Mouse (Mus musculus): ENCODE measurements around the gene Nphs2. TPM values are rescaled to one million over a fixed set of nuclear protein-coding genes. Genes with fewer than 3 reads are reported as not detected.

Gene Nphs2
- polyA plus RNA-seq, 2 experiments, result 0.01 TPM; not detected in 1

DNA sequence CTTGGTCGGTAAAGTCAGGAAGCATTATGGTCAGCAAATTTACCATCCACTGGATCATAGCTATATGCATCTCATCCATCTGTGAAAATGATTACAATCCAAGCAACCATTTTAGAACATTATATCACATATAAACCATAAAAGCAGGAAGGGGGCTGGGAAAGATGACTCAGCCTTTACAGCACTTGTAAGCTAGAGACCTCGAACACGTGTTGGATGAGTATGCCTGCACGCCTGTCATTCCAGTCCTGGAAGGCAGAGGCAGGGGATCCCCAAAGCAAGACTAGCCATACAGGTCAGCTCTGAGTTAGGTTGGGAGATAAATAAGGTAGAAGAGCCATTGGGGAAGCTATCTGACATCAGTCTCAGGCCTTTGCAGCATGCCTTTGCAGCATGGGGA lies 38.5 kb downstream of the Nphs2 start:
- no peak for TF ChIP-seq EP300 (IDR thresholded peaks at IDR 0.05; ENCODE audit: low read depth)
- TF ChIP-seq CTCF (IDR thresholded peaks at IDR 0.05; ENCODE audit: low read depth), result no peak
- 53% methylated on average over 4 of the region's 4 CpGs for WGBS (ENCODE audit: insufficient replicate concordance)

GRCm38 (mm10) chr1:156350441-156350840 lies 39.9 kb downstream of the Nphs2 start:
- H3K36me3 ChIP-seq (replicated peaks; ENCODE audit: control insufficient read depth, insufficient read depth, low read depth), result no peaks in the 10 kb centered on the region
- WGBS (ENCODE audit: insufficient replicate concordance), result 52% methylated on average over 4 of the region's 4 CpGs
- no peak for ATAC-seq (ENCODE audit: insufficient read depth)
- no peak overlapping the region for H3K4me2 ChIP-seq (ENCODE audit: low read depth)
- TF ChIP-seq CTCF (IDR thresholded peaks at IDR 0.05; ENCODE audit: low read depth) (no peak), EP300 (IDR thresholded peaks at IDR 0.05; ENCODE audit: low read depth) (no peak)
- no peak for DNase-seq (ENCODE audit: low read depth in 3 of 3, low spot score in 3 of 3)
- H3K9me3 ChIP-seq (ENCODE audit: control insufficient read depth, low read length), result no peaks in the 10 kb centered on the region
- no peaks in the 10 kb centered on the region for H3K27me3 ChIP-seq (ENCODE audit: control insufficient read depth, insufficient read depth, low read length)
- no peak overlapping the region for H3K9ac ChIP-seq (replicated peaks)
- no peaks in the 10 kb centered on the region for H3K4me1 ChIP-seq (replicated peaks; ENCODE audit: control insufficient read depth in 2 of 2, insufficient read depth in 2 of 2, low read length in 1 of 2)
- no peak overlapping the region for H3K4me3 ChIP-seq (ENCODE audit: insufficient read depth in 1 of 2, low read depth in 2 of 2, low read length in 2 of 2)
- no peak overlapping the region for H3K27ac ChIP-seq

More for the DNA sequence above, 38.5 kb downstream of the Nphs2 start:
- no peaks in the 10 kb centered on the region for H3K27me3 ChIP-seq (ENCODE audit: control insufficient read depth, insufficient read depth, low read length)
- no peaks in the 10 kb centered on the region for H3K4me1 ChIP-seq (replicated peaks; ENCODE audit: control insufficient read depth in 2 of 2, insufficient read depth in 2 of 2, low read length in 1 of 2)
- H3K9me3 ChIP-seq (ENCODE audit: control insufficient read depth, low read length), result no peaks in the 10 kb centered on the region
- H3K4me3 ChIP-seq (ENCODE audit: insufficient read depth in 1 of 2, low read depth in 2 of 2, low read length in 2 of 2), result no peak overlapping the region
- no peaks in the 10 kb centered on the region for H3K36me3 ChIP-seq (replicated peaks; ENCODE audit: control insufficient read depth, insufficient read depth, low read depth)
- H3K4me2 ChIP-seq (ENCODE audit: low read depth), result no peak overlapping the region
- no peak for ATAC-seq (ENCODE audit: insufficient read depth)
- H3K9ac ChIP-seq (replicated peaks), result no peak overlapping the region
- no peak for DNase-seq (ENCODE audit: low read depth in 3 of 3, low spot score in 3 of 3)
- H3K27ac ChIP-seq, result no peak overlapping the region

DNA sequence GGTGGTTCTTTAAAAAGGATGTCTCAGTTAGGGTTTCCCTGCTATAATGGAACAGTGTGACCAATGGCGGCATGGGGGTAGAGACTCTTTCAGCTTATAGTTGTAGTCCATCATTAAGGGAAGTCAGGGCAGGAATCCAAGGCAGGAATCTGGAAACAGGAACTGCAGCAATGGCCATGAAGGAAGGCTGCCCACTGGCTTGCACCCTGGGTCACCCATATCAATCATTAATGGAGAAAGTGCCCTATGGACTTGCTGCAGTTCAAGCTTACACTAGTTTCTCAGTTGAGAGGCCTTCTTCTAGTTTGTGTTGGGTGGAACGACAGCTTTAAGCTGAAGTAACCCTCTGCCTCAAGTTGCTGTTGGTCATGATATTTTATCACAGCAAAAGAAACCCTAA lies 41.9 kb downstream of the Nphs2 start:
- H3K4me3 ChIP-seq (ENCODE audit: insufficient read depth in 1 of 2, low read depth in 2 of 2, low read length in 2 of 2), result no peak overlapping the region
- H3K4me1 ChIP-seq (replicated peaks; ENCODE audit: control insufficient read depth in 2 of 2, insufficient read depth in 2 of 2, low read length in 1 of 2), result no peaks in the 10 kb centered on the region
- no peak overlapping the region for H3K4me2 ChIP-seq (ENCODE audit: low read depth)
- no peaks in the 10 kb centered on the region for H3K9me3 ChIP-seq (ENCODE audit: control insufficient read depth, low read length)
- H3K9ac ChIP-seq (replicated peaks), result no peak overlapping the region
- DNase-seq (ENCODE audit: low read depth in 3 of 3, low spot score in 3 of 3) (no peak), ATAC-seq (ENCODE audit: insufficient read depth) (no peak)
- TF ChIP-seq EP300 (IDR thresholded peaks at IDR 0.05; ENCODE audit: low read depth) (no peak), CTCF (IDR thresholded peaks at IDR 0.05; ENCODE audit: low read depth) (no peak)
- H3K27me3 ChIP-seq (ENCODE audit: control insufficient read depth, insufficient read depth, low read length), result no peaks in the 10 kb centered on the region
- no peaks in the 10 kb centered on the region for H3K36me3 ChIP-seq (replicated peaks; ENCODE audit: control insufficient read depth, insufficient read depth, low read depth)
- 59% methylated on average over 2 of the region's 2 CpGs for WGBS (ENCODE audit: insufficient replicate concordance)
- H3K27ac ChIP-seq, result no peak overlapping the region

GRCm38 (mm10) chr1:156365740-156366139 lies 55.2 kb downstream of the Nphs2 start, which contains the start of gene Gm2000:
Gene Gm2000 (plus strand): TSS chr1:156366040.
- no peak within 1 kb of the TSS for H3K9ac ChIP-seq (replicated peaks)
- ATAC-seq (ENCODE audit: insufficient read depth) (no peak), DNase-seq (ENCODE audit: low read depth in 3 of 3, low spot score in 3 of 3) (no peak)
- no peak within 1 kb of the TSS for H3K4me2 ChIP-seq (ENCODE audit: low read depth)
- H3K9me3 ChIP-seq (ENCODE audit: control insufficient read depth, low read length), result no peaks in the 10 kb centered on the region
- no peaks in the 10 kb centered on the region for H3K36me3 ChIP-seq (replicated peaks; ENCODE audit: control insufficient read depth, insufficient read depth, low read depth)
- 87% methylated on average over 8 of the region's 8 CpGs for WGBS (ENCODE audit: insufficient replicate concordance)
- no peak within 1 kb of the TSS for H3K27ac ChIP-seq
- H3K4me1 ChIP-seq (replicated peaks; ENCODE audit: control insufficient read depth in 2 of 2, insufficient read depth in 2 of 2, low read length in 1 of 2), result no peaks in the 10 kb centered on the region
- no peaks in the 10 kb centered on the region for H3K27me3 ChIP-seq (ENCODE audit: control insufficient read depth, insufficient read depth, low read length)
- TF ChIP-seq CTCF (IDR thresholded peaks at IDR 0.05; ENCODE audit: low read depth) (no peak), EP300 (IDR thresholded peaks at IDR 0.05; ENCODE audit: low read depth) (no peak)
- no peak within 1 kb of the TSS for H3K4me3 ChIP-seq (ENCODE audit: insufficient read depth in 1 of 2, low read depth in 2 of 2, low read length in 2 of 2)

Other genes with a start within 250 kb of the Nphs2 start
- gene Fam163a, start 105.7 kb upstream of the Nphs2 start, polyA plus RNA-seq (2012; rRNA removed), result 0.01 TPM in 2 replicates
- gene Fam163a, start 105.7 kb upstream of the Nphs2 start, polyA plus RNA-seq (2014; fragmentation: Nextera tagmentation; extraction: Ambion mirVana), result not detected in 2 replicates
- 0.02 and 0.08 TPM in 2 replicates for gene Tdrd5, start 7.1 kb upstream of the Nphs2 start, polyA plus RNA-seq (2012; rRNA removed)
- 0.15 TPM in 1 of 2 replicates, not detected in the other for gene Tdrd5, start 7.1 kb upstream of the Nphs2 start, polyA plus RNA-seq (2014; fragmentation: Nextera tagmentation; extraction: Ambion mirVana)
- gene Gm2000, start 55.3 kb downstream of the Nphs2 start, polyA plus RNA-seq (2012; rRNA removed), result 150 and 744 TPM in 2 replicates
- 677 and 682 TPM in 2 replicates for gene Gm2000, start 55.3 kb downstream of the Nphs2 start, polyA plus RNA-seq (2014; fragmentation: Nextera tagmentation; extraction: Ambion mirVana)
- gene Axdnd1, start 110.4 kb downstream of the Nphs2 start, polyA plus RNA-seq (2012; rRNA removed), result 0.06 TPM in 1 of 2 replicates, not detected in the other
- 0.06 and 0.09 TPM in 2 replicates for gene Axdnd1, start 110.4 kb downstream of the Nphs2 start, polyA plus RNA-seq (2014; fragmentation: Nextera tagmentation; extraction: Ambion mirVana)
- 8.1 and 8.8 TPM in 2 replicates for gene Soat1, start 163.6 kb downstream of the Nphs2 start, polyA plus RNA-seq (2012; rRNA removed)
- gene Soat1, start 163.6 kb downstream of the Nphs2 start, polyA plus RNA-seq (2014; fragmentation: Nextera tagmentation; extraction: Ambion mirVana), result 10.4 and 11.7 TPM in 2 replicates
- 1.0 and 2.1 TPM in 2 replicates for gene Gm10031, start 213.3 kb downstream of the Nphs2 start, polyA plus RNA-seq (2012; rRNA removed)
- 0.27 TPM in 1 of 2 replicates, not detected in the other for gene Gm10031, start 213.3 kb downstream of the Nphs2 start, polyA plus RNA-seq (2014; fragmentation: Nextera tagmentation; extraction: Ambion mirVana)
- gene Abl2, start 248.1 kb downstream of the Nphs2 start, polyA plus RNA-seq (2012; rRNA removed), result 1.4 and 1.6 TPM in 2 replicates
- gene Abl2, start 248.1 kb downstream of the Nphs2 start, polyA plus RNA-seq (2014; fragmentation: Nextera tagmentation; extraction: Ambion mirVana), result 1.1 and 1.2 TPM in 2 replicates